Mouse (Mus musculus): Measurements from ENCODE around the gene Speer4f2. TPM values are rescaled to one million over a fixed set of nuclear protein-coding genes. Genes with fewer than 3 reads are reported as not detected.
"Not testable (repeated sequence)": the region's sequence is repeated elsewhere in the genome, so short reads cannot be mapped to it uniquely, and the experiment has no call there.

Gene Speer4f2
- total RNA-seq (2021) (not detected), polyA plus RNA-seq (2012; rRNA removed) (not detected in 2 replicates)
- long read RNA-seq, result 0 reads

- DNase-seq, result not testable (repeated sequence)
Measured at GRCm38 (mm10) chr5:17372880-17373279, at the start of gene Speer4f2. Gene Speer4f2 (plus strand): TSS chr5:17373180.

- no peak for DNase-seq
Measured at GRCm38 (mm10) chr5:17328946-17329566, 43.9 kb upstream of the Speer4f2 start.

- no peak for DNase-seq
Measured at GRCm38 (mm10) chr5:17334836-17335235, 38.1 kb upstream of the Speer4f2 start.

- not testable (repeated sequence) for DNase-seq
Measured at GRCm38 (mm10) chr5:17345741-17346140, 27.2 kb upstream of the Speer4f2 start.

- no peak for DNase-seq
Measured at GRCm38 (mm10) chr5:17359394-17359999, 13.5 kb upstream of the Speer4f2 start.

GRCm38 (mm10) chr5:17389926-17390325 lies 16.9 kb downstream of the Speer4f2 start:
- DNase-seq, result peak; percentile 8

- no peak for DNase-seq
Measured at GRCm38 (mm10) chr5:17391207-17391606, 18.2 kb downstream of the Speer4f2 start.

- no peak for DNase-seq
Measured at GRCm38 (mm10) chr5:17400571-17400970, 27.6 kb downstream of the Speer4f2 start.

GRCm38 (mm10) chr5:17401206-17402077 lies 28.5 kb downstream of the Speer4f2 start:
- no peak for DNase-seq

GRCm38 (mm10) chr5:17402330-17403125 lies 29.5 kb downstream of the Speer4f2 start:
- DNase-seq, result no peak

- no peak for DNase-seq
Measured at GRCm38 (mm10) chr5:17403584-17403983, 30.6 kb downstream of the Speer4f2 start.

GRCm38 (mm10) chr5:17408924-17409660 lies 36.1 kb downstream of the Speer4f2 start:
- DNase-seq, result no peak

- peak; percentile 6 for DNase-seq
Measured at GRCm38 (mm10) chr5:17417201-17417600, 44.2 kb downstream of the Speer4f2 start.

- no peak for DNase-seq
Measured at GRCm38 (mm10) chr5:17419215-17419820, 46.3 kb downstream of the Speer4f2 start.

- no peak for DNase-seq
Measured at GRCm38 (mm10) chr5:17419921-17420320, 46.9 kb downstream of the Speer4f2 start.

GRCm38 (mm10) chr5:17422225-17422624 lies 49.2 kb downstream of the Speer4f2 start:
- DNase-seq, result no peak

GRCm38 (mm10) chr5:17426930-17427329 lies 54.0 kb downstream of the Speer4f2 start:
- DNase-seq, result no peak
